Mouse (Mus musculus) cerebellum, adult 8-10 months (tissue): ENCODE measurements at regions not wholly inside any gene's neighbourhood (a gene's known extent, or its start where the extent isn't known, plus 50 kb on each side); places are given as distances from the start of the nearest gene placed in this dataset.
"Not testable (repeated sequence)": the region's sequence is repeated elsewhere in the genome, so short reads cannot be mapped to it uniquely, and the experiment has no call there.

Experiments
- DNase-seq: peaks from one replicate; pipeline ENCODE4 v3.0.0; 2022

- no peak for DNase-seq
These were observed 179.6 kb upstream of the Tenm4 start for GRCm38 (mm10) chr7:95991250-95992032.

GRCm38 (mm10) chr7:95992033-95992516 lies 179.0 kb upstream of the Tenm4 start:
- no peak for DNase-seq

GRCm38 (mm10) chr7:95992521-95992920 lies 178.5 kb upstream of the Tenm4 start:
- DNase-seq = no peak

- DNase-seq = no peak
These were observed 173.9 kb upstream of the Tenm4 start for GRCm38 (mm10) chr7:95997190-95997589.

- no peak for DNase-seq
These were observed 171.9 kb upstream of the Tenm4 start for GRCm38 (mm10) chr7:95999189-95999588.

- DNase-seq = no peak
These were observed 168.6 kb upstream of the Tenm4 start for GRCm38 (mm10) chr7:96002401-96002800.

GRCm38 (mm10) chr7:96006299-96006698 lies 164.7 kb upstream of the Tenm4 start:
- no peak for DNase-seq

GRCm38 (mm10) chr7:96013008-96013407 lies 158.0 kb upstream of the Tenm4 start:
- no peak for DNase-seq

GRCm38 (mm10) chr7:96017112-96017884 lies 153.7 kb upstream of the Tenm4 start:
- no peak for DNase-seq

GRCm38 (mm10) chr7:96024048-96024447 lies 147.0 kb upstream of the Tenm4 start:
- no peak for DNase-seq

GRCm38 (mm10) chr7:96026781-96027418 lies 144.1 kb upstream of the Tenm4 start:
- no peak for DNase-seq

GRCm38 (mm10) chr7:96033636-96034035 lies 137.4 kb upstream of the Tenm4 start:
- DNase-seq = no peak

GRCm38 (mm10) chr7:96035456-96035855 lies 135.6 kb upstream of the Tenm4 start:
- DNase-seq = no peak

GRCm38 (mm10) chr7:96039628-96040027 lies 131.4 kb upstream of the Tenm4 start:
- no peak for DNase-seq

- no peak for DNase-seq
These were observed 129.2 kb upstream of the Tenm4 start for GRCm38 (mm10) chr7:96041806-96042205.

- no peak for DNase-seq
These were observed 119.4 kb upstream of the Tenm4 start for GRCm38 (mm10) chr7:96051631-96052030.

- DNase-seq = not testable (repeated sequence)
These were observed 109.4 kb upstream of the Tenm4 start for GRCm38 (mm10) chr7:96061599-96061998.

- no peak for DNase-seq
These were observed 92.5 kb upstream of the Tenm4 start for GRCm38 (mm10) chr7:96078511-96078910.

- DNase-seq = no peak
These were observed 89.4 kb upstream of the Tenm4 start for GRCm38 (mm10) chr7:96081676-96082075.

- no peak for DNase-seq
These were observed 75.9 kb upstream of the Tenm4 start for GRCm38 (mm10) chr7:96095185-96095584.

GRCm38 (mm10) chr7:96095752-96096151 lies 75.3 kb upstream of the Tenm4 start:
- DNase-seq = no peak

GRCm38 (mm10) chr7:96098686-96099376 lies 72.2 kb upstream of the Tenm4 start:
- DNase-seq = no peak

- DNase-seq = no peak
These were observed 68.3 kb upstream of the Tenm4 start for GRCm38 (mm10) chr7:96102727-96103126.
